Mouse (Mus musculus): ENCODE measurements around the gene Il24.

GRCm38 (mm10) chr1:130835161-130835936, 51.9 kb downstream of the Il24 start:
- TF ChIP-seq POLR2A (IDR thresholded peaks at IDR 0.05; ENCODE audit: insufficient read depth, low read length) (no peak), CTCF (IDR thresholded peaks at IDR 0.05; ENCODE audit: low read depth, low read length) (no peak)

Measured in ES-Bruce4 (cell line).